Mouse (Mus musculus) liver, embryonic 12.5 days (tissue): Measurements from ENCODE around the gene Klhl26. TPM values are rescaled to one million over a fixed set of nuclear protein-coding genes. Genes with fewer than 3 reads are reported as not detected.

Experiments
- ATAC-seq: fragments of 200-750 bp; cut with Nextera tagmentation; 2 replicates; pipeline ENCODE4 v1.8.0; 2017; ENCODE audit warnings: moderate number of reproducible peaks, mild to moderate bottlenecking, moderate library complexity
- H3K27ac ChIP-seq: fragments of 300-500 bp; sonication (generic); 2 replicates; pipeline ENCODE4 v1.5.1; 2016; ENCODE audit warnings: mild to moderate bottlenecking
- H3K27me3 ChIP-seq: fragments of 300-500 bp; sonication (generic); replicated peaks from 2 replicates; pipeline ENCODE4 v1.6.1; 2016; ENCODE audit warnings: mild to moderate bottlenecking, moderate library complexity
- H3K36me3 ChIP-seq: fragments of 300-500 bp; sonication (generic); 2 replicates; pipeline ENCODE4 v1.6.1; 2016; ENCODE audit warnings: mild to moderate bottlenecking, moderate library complexity
- H3K4me1 ChIP-seq: fragments of 300-500 bp; sonication (generic); 2 replicates; pipeline ENCODE4 v1.6.1; 2016
- H3K4me2 ChIP-seq: fragments of 300-500 bp; sonication (generic); 2 replicates; pipeline ENCODE4 v1.6.1; 2016; ENCODE audit warnings: mild to moderate bottlenecking, moderate library complexity
- H3K4me3 ChIP-seq: fragments of 300-500 bp; sonication (generic); 2 replicates; pipeline ENCODE4 v1.5.1; 2016; ENCODE audit warnings: mild to moderate bottlenecking, moderate library complexity
- H3K9ac ChIP-seq: fragments of 300-500 bp; sonication (generic); 2 replicates; pipeline ENCODE4 v1.6.1; 2016; ENCODE audit warnings: mild to moderate bottlenecking, moderate library complexity
- H3K9me3 ChIP-seq: fragments of 300-500 bp; sonication (generic); replicated peaks from 2 replicates; pipeline ENCODE4 v1.6.1; 2016; ENCODE audit warnings: mild to moderate bottlenecking, moderate library complexity
- WGBS: fragments of 180-500 bp; shearing (Covaris S2); methylation state at CpG from one replicate; pipeline ENCODE4 v1.1.7; 2016; ENCODE audit not compliant: insufficient replicate concordance; 5-methylcytosine and 5-hydroxymethylcytosine counted together
- polyA plus RNA-seq: library from polyadenylated mRNA; unstranded; fragments of >200 nt; fragmentation: Nextera tagmentation; extraction: Ambion mirVana; gene quantifications from 2 replicates; pipeline ENCODE4 v1.2.1, GENCODE M21; 2016

Gene Klhl26
- polyA plus RNA-seq, 1 experiment from 2014 or later, result 9.5 TPM

DNA sequence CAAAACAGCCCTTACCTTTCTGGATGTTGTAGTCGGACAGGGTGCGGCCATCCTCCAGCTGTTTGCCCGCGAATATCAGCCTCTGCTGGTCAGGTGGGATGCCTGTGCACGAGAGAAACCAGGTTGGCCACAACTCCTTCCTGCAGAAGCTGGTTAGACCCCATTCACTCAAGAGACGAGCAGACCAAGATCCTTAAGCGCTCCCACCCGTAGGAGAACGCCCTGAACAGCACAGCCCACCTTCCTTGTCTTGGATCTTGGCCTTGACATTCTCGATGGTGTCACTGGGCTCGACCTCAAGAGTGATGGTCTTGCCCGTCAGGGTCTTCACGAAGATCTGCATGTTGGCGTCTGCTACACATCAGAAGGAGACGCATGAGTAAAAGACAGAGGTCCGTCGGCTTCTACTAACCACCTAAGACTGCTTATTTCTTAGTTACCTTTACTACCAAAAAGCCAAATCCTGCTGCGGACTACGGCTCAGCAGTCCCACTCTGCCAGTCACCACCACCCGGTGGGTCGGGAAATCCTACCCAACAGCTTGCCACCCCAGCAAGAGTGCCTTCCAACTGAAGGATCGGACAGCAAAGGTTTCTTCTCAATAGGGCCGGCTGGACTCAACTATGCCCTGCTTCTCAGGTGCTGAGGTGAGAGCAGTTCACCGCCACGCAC, 32.6 kb upstream of the Klhl26 start:
- 2% methylated on average over 25 of the region's 25 CpGs for WGBS
- H3K9ac ChIP-seq, result peak overlapping the region; percentile 99
- no peaks in the 10 kb centered on the region for H3K9me3 ChIP-seq
- 0 out of 2 replicates have a peak, but pooled peaks cover 2% of the 10 kb centered on the region for H3K27me3 ChIP-seq
- peak overlapping the region; percentile 99 for H3K4me3 ChIP-seq
- H3K27ac ChIP-seq, result peak overlapping the region; percentile 98
- peaks cover 54% of the 10 kb centered on the region for H3K36me3 ChIP-seq
- H3K4me1 ChIP-seq, result peaks cover 70% of the 10 kb centered on the region
- no peak for ATAC-seq
- peak overlapping the region; percentile 84 for H3K4me2 ChIP-seq

DNA sequence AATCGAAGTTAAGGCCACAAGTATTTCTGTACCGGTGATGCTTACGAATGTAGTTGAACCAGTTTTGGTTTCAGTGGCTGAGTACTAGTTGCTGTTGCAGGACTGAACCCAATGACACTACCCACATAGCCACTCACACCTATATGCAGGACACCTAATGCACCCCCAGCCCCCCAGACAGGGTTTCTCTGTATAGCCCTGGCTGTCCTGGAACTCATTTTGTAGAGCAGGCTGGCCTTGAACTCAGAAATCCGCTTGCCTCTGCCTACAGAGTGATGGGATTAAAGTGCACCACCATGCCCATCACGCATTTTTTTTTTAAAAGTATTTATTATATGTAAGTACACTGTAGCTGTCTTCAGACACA, 30.2 kb upstream of the Klhl26 start:
- H3K27me3 ChIP-seq, result peaks cover 24% of the 10 kb centered on the region
- H3K4me2 ChIP-seq, result peak overlapping the region; percentile 84
- peak overlapping the region; percentile 79 for H3K9ac ChIP-seq
- peaks cover 40% of the 10 kb centered on the region for H3K36me3 ChIP-seq
- peaks cover 79% of the 10 kb centered on the region for H3K4me1 ChIP-seq
- H3K4me3 ChIP-seq, result peak overlapping the region; percentile 70
- no peak for ATAC-seq
- H3K9me3 ChIP-seq, result no peaks in the 10 kb centered on the region
- H3K27ac ChIP-seq, result peak overlapping the region; percentile 90
- WGBS, result 43% methylated on average over 5 of the region's 5 CpGs

DNA sequence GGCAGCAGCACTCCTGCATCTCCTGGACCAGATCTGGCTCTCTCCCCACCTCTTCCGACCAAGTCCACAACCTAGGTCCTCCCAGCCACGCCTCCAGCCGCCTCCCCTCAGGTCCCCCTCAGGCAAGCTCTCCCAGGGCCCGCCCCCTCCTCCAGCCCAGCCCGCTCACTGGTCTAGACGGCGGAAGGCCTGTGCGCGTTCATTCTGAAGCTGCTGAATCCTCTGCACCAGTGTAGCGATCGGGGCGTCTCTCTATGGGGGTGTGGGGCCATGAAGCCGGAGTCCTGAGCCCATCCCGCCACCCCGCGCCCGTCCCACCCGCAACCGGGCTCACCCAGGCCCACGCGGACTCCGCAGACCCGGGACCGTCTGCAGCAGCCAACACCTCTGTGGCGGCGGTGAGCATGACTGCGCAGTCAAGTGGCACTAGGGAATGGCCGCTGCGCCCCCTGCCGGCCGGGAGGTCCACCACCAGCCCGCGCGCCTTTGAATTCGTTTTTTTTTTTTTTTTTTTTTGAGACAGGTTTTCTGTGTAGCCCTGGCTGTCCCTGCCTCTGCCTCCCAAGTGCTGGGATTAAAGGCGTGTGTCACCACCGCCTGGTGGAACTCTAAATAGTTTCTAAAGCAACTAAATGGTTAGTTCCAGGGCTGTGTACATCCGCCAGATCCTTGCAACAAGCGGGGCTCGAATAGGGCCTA, 29.7 kb upstream of the Klhl26 start, which contains the start of gene Rex1bd:
Gene Rex1bd, minus strand, starts transcription at position 425 of the 699 bp plus-strand sequence.
- Histone ChIP-seq H3K4me2 (peak within 1 kb of the TSS; percentile 84), H3K9ac (peak within 1 kb of the TSS; percentile 79), H3K36me3 (peaks cover 40% of the 10 kb centered on the region), H3K4me1 (peaks cover 79% of the 10 kb centered on the region), H3K4me3 (peak within 1 kb of the TSS; percentile 70), H3K27ac (peak within 1 kb of the TSS; percentile 90), H3K27me3 (peaks cover 30% of the 10 kb centered on the region), H3K9me3 (no peaks in the 10 kb centered on the region)
- 1% methylated on average over 40 of the region's 40 CpGs for WGBS
- peak; percentile 84 for ATAC-seq

- peak overlapping the region; percentile 79 for H3K9ac ChIP-seq
- no peaks in the 10 kb centered on the region for H3K9me3 ChIP-seq
- H3K27ac ChIP-seq, result peak overlapping the region; percentile 90
- H3K4me1 ChIP-seq, result peaks cover 82% of the 10 kb centered on the region
- H3K27me3 ChIP-seq, result peaks cover 31% of the 10 kb centered on the region
- peak; percentile 44 for ATAC-seq
- 38% methylated on average over 32 of the region's 32 CpGs for WGBS
- H3K4me3 ChIP-seq, result peak overlapping the region; percentile 70
- H3K36me3 ChIP-seq, result peaks cover 40% of the 10 kb centered on the region
- peak overlapping the region; percentile 84 for H3K4me2 ChIP-seq
These were observed 29.0 kb upstream of the Klhl26 start for GRCm38 (mm10) chr8:70505698-70506327.

GRCm38 (mm10) chr8:70504851-70505250, 28.1 kb upstream of the Klhl26 start:
- Histone ChIP-seq H3K9ac (no peak overlapping the region), H3K27me3 (peaks cover 39% of the 10 kb centered on the region), H3K27ac (no peak overlapping the region), H3K9me3 (no peaks in the 10 kb centered on the region), H3K36me3 (peaks cover 40% of the 10 kb centered on the region), H3K4me1 (peaks cover 92% of the 10 kb centered on the region), H3K4me3 (no peak overlapping the region), H3K4me2 (0 out of 2 replicates have a peak overlapping the region, but pooled peaks have one; percentile 84)
- WGBS, result 71% methylated on average over 3 of the region's 3 CpGs
- ATAC-seq, result no peak

DNA sequence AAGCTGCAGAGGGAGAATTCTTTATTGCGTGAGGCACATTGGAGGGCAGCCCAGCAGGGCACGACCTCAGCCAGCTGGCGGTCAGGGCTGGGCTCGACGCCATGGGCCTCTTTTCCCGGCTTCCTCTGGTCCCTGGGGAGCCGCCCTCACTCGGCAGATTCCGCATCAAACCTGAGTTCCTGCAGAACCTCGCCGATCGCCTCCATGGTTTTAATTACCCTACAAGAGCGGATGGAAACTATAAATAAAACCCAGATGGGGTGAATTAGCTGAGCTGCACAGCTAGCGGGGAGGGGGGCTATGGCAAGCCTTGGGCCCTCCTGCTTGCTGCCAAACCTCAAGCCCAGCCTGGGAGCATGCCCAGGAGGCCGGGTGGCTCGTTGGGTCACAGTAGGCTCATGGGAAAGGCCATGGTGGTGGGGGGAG, 27.5 kb upstream of the Klhl26 start:
- H3K4me2 ChIP-seq, result no peak overlapping the region
- 87% methylated on average over 16 of the region's 16 CpGs for WGBS
- ATAC-seq, result no peak
- peaks cover 45% of the 10 kb centered on the region for H3K27me3 ChIP-seq
- peaks cover 94% of the 10 kb centered on the region for H3K4me1 ChIP-seq
- H3K36me3 ChIP-seq, result peaks cover 40% of the 10 kb centered on the region
- H3K9ac ChIP-seq, result no peak overlapping the region
- H3K4me3 ChIP-seq, result no peak overlapping the region
- H3K9me3 ChIP-seq, result no peaks in the 10 kb centered on the region
- H3K27ac ChIP-seq, result no peak overlapping the region

GRCm38 (mm10) chr8:70503062-70503750, 26.4 kb upstream of the Klhl26 start:
- H3K4me2 ChIP-seq, result peak overlapping the region; percentile 75
- H3K4me3 ChIP-seq, result peak overlapping the region; percentile 28
- no peaks in the 10 kb centered on the region for H3K9me3 ChIP-seq
- H3K36me3 ChIP-seq, result peaks cover 29% of the 10 kb centered on the region
- no peak overlapping the region for H3K27ac ChIP-seq
- no peak for ATAC-seq
- H3K9ac ChIP-seq, result no peak overlapping the region; the same call in 1 of the 2 replicates
- WGBS, result 17% methylated on average over 46 of the region's 46 CpGs
- peaks cover 92% of the 10 kb centered on the region for H3K4me1 ChIP-seq
- H3K27me3 ChIP-seq, result peaks cover 56% of the 10 kb centered on the region

- H3K4me3 ChIP-seq, result peak overlapping the region; percentile 28
- peaks cover 87% of the 10 kb centered on the region for H3K4me1 ChIP-seq
- H3K9ac ChIP-seq, result peak overlapping the region; percentile 39
- H3K4me2 ChIP-seq, result peak overlapping the region; percentile 75
- peaks cover 22% of the 10 kb centered on the region for H3K36me3 ChIP-seq
- no peak for ATAC-seq
- 32% methylated on average over 12 of the region's 12 CpGs for WGBS
- peak overlapping the region; percentile 62; the same call in 1 of the 2 replicates for H3K27ac ChIP-seq
- peaks cover 62% of the 10 kb centered on the region for H3K27me3 ChIP-seq
- H3K9me3 ChIP-seq, result no peaks in the 10 kb centered on the region
These were observed 25.8 kb upstream of the Klhl26 start for GRCm38 (mm10) chr8:70502540-70502939.

DNA sequence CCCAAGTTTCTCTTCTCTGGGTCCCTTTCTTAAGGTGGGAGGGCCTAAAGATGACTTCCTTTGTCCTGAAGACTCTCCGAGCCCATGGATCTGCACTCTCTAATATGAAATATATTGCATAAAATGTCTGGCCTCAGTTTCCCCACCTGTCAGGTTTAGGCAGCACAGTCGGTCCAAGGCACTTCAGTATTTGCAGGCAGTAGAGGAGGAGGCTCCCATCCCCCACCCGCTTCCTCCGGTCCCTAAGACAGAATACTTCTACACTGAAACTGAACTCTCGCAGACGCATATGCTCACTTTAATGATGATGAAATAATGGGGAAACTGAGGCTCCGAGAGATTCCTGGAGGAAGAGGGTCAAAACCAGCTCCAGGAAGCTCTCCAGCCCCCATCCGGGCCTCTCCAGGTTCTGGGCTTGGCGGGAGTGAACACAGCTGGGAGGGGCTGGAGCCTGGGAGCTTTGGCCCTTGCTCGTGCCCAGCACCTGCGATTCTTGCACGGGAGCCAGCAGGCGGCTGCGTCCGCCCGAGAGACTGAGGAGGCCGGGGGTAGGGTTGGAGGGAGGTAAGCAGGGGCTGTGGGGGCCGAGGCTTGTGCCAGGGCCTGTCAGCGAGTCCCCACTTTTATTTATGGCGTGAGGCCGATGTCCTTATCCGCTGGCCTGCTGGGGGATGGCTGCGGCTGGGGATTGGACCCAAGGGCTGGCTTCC, 25.2 kb upstream of the Klhl26 start:
- WGBS, result 14% methylated on average over 23 of the region's 23 CpGs
- H3K27ac ChIP-seq, result peak overlapping the region; percentile 62; the same call in 1 of the 2 replicates
- peaks cover 68% of the 10 kb centered on the region for H3K27me3 ChIP-seq
- H3K4me2 ChIP-seq, result peak overlapping the region; percentile 75
- H3K36me3 ChIP-seq, result peaks cover 17% of the 10 kb centered on the region
- H3K9me3 ChIP-seq, result no peaks in the 10 kb centered on the region
- no peak for ATAC-seq
- H3K4me1 ChIP-seq, result peaks cover 81% of the 10 kb centered on the region
- H3K4me3 ChIP-seq, result peak overlapping the region; percentile 28
- H3K9ac ChIP-seq, result peak overlapping the region; percentile 39

DNA sequence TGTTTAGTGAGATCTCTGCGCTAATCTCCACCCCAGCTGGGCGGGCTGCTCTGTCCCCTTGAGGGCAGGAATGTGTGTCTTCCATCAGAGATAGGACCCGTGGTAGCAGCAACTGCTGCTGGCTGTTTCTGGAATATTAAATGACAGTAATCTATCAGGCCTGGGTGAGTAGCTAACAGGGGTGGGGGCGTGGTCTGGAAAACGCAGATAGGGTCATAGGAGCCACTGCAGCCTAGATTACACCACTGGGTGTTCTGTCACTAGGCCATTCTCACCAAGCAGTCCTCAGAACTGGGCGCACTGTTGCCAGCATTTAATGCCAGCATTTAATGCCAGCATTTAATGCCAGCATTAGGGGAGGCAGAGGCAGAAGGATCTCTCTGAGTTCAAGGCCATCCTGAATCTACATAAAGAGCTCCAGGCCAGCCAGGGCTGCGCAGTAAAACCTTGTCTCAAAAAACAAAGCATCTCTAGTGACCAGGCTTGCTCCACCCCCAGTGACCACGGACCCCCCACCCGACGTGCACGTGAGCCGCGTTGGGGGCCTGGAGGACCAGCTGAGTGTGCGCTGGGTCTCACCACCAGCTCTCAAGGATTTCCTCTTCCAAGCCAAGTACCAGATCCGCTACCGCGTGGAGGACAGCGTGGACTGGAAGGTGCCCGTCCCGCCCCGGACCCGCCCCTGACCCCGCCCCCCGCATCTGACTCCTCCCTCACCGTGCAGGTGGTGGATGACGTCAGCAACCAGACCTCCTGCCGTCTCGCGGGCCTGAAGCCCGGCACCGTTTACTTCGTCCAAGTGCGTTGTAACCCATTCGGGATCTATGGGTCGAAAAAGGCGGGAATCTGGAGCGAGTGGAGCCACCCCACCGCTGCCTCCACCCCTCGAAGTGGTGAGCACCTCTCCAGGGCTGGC, 23.9 kb upstream of the Klhl26 start:
- Histone ChIP-seq H3K4me3 (peak overlapping the region; percentile 46), H3K9ac (peak overlapping the region; percentile 58), H3K9me3 (no peaks in the 10 kb centered on the region), H3K36me3 (peaks cover 14% of the 10 kb centered on the region), H3K4me2 (peak overlapping the region; percentile 75), H3K4me1 (peaks cover 70% of the 10 kb centered on the region), H3K27me3 (peaks cover 81% of the 10 kb centered on the region), H3K27ac (peak overlapping the region; percentile 85)
- ATAC-seq, result peak; percentile 86
- WGBS, result 4% methylated on average over 39 of the region's 39 CpGs
